12 mouse cellular contexts compared by ENCODE assay signal in genomic region chr1:184644767-184645598, GRCm38 (mm10).
A peak's percentile ranks its signal among the peaks of the same experiment; 100 is the strongest.
DNase-seq lines count a peak whose midpoint lies in the region; ATAC-seq lines count a peak whose summit lies in the region.
"Had no signal": no experiment of that assay in that cellular context is flagged by ENCODE, and none has a peak within 500 bp of the region (broad histone marks: within the 10 kb centered on the region; RNA-seq: fewer than 3 reads in every experiment).

No protein-coding gene starts in this region.

- no peak for DNase-seq in forebrain, embryonic 11.5 days (ENCODE audit: low spot score)
- DNase-seq in forebrain, embryonic 14.5 days (ENCODE audit: low spot score), result no peak
- DNase-seq in limb, embryonic 11.5 days (ENCODE audit: low spot score), result peak; percentile 46
- DNase-seq in urinary bladder, adult 18-20 months (ENCODE audit: low spot score in 2 of 2), result no peak
- DNase-seq in urinary bladder, adult 2 months (ENCODE audit: low spot score), result no peak
- DNase-seq: heart, postnatal 14 days; lung, adult 18-20 months had no signal

- H3K4me1 ChIP-seq in forebrain, embryonic 11.5 days (replicated peaks; ENCODE audit: control insufficient read depth, insufficient read depth, low read length), result no peaks in the 10 kb centered on the region
- H3K4me1 ChIP-seq in forebrain, embryonic 14.5 days (ENCODE audit: control insufficient read depth, insufficient read depth, low read length), result no peaks in the 10 kb centered on the region
- H3K4me1 ChIP-seq in midbrain, embryonic 12.5 days, result no peaks in the 10 kb centered on the region
- H3K4me1 ChIP-seq in midbrain, embryonic 15.5 days, result no peaks in the 10 kb centered on the region
- H3K4me1 ChIP-seq in limb, embryonic 11.5 days (ENCODE audit: control insufficient read depth, insufficient read depth, low read length), result peaks cover 9% of the 10 kb centered on the region
- H3K4me1 ChIP-seq in stomach, embryonic 15.5 days, result 0 out of 2 replicates have a peak, but pooled peaks cover 3% of the 10 kb centered on the region
- H3K4me1 ChIP-seq: forebrain, embryonic 15.5 days had no signal

- H3K9me3 ChIP-seq in forebrain, embryonic 11.5 days (ENCODE audit: control insufficient read depth, low read length), result peaks cover 4% of the 10 kb centered on the region; the same call in 1 of the 2 replicates
- 0 out of 2 replicates have a peak, but pooled peaks cover 5% of the 10 kb centered on the region for H3K9me3 ChIP-seq in forebrain, embryonic 14.5 days (replicated peaks; ENCODE audit: control insufficient read depth, low read length)
- H3K9me3 ChIP-seq in midbrain, embryonic 12.5 days, result no peaks in the 10 kb centered on the region; the same call in 1 of the 2 replicates
- H3K9me3 ChIP-seq in midbrain, embryonic 15.5 days, result 0 out of 2 replicates have a peak, but pooled peaks cover 8% of the 10 kb centered on the region
- no peaks in the 10 kb centered on the region; the same call in 1 of the 2 replicates for H3K9me3 ChIP-seq in limb, embryonic 11.5 days (ENCODE audit: control insufficient read depth, low read length)
- no peaks in the 10 kb centered on the region for H3K9me3 ChIP-seq in stomach, embryonic 15.5 days
- H3K9me3 ChIP-seq: forebrain, embryonic 15.5 days had no signal

- no peak overlapping the region for H3K4me3 ChIP-seq in forebrain, embryonic 11.5 days (ENCODE audit: low read depth, low read length)
- H3K4me3 ChIP-seq in forebrain, embryonic 14.5 days (ENCODE audit: low read depth, low read length), result no peak overlapping the region
- H3K4me3 ChIP-seq in midbrain, embryonic 12.5 days, result no peak overlapping the region
- no peak overlapping the region for H3K4me3 ChIP-seq in midbrain, embryonic 15.5 days
- no peak overlapping the region for H3K4me3 ChIP-seq in limb, embryonic 11.5 days (ENCODE audit: low read depth, low read length)
- no peak overlapping the region for H3K4me3 ChIP-seq in stomach, embryonic 15.5 days (replicated peaks)
- H3K4me3 ChIP-seq: forebrain, embryonic 15.5 days; neural tube, embryonic 12.5 days had no signal

- 63% methylated on average over 9 of the region's 9 CpGs for WGBS in forebrain, embryonic 11.5 days
- 67% methylated on average over 9 of the region's 9 CpGs for WGBS in forebrain, embryonic 14.5 days
- WGBS in midbrain, embryonic 12.5 days, result 50% methylated on average over 9 of the region's 9 CpGs
- WGBS in midbrain, embryonic 15.5 days, result 55% methylated on average over 9 of the region's 9 CpGs
- WGBS in limb, embryonic 11.5 days, result 7% methylated on average over 9 of the region's 9 CpGs
- 23% methylated on average over 9 of the region's 9 CpGs for WGBS in stomach, embryonic 15.5 days

- ATAC-seq in forebrain, embryonic 11.5 days (replicated peaks; ENCODE audit: low FRiP score), result peak; percentile 67; the same call in 1 of the 2 replicates
- ATAC-seq in forebrain, embryonic 14.5 days, result no peak
- ATAC-seq in midbrain, embryonic 12.5 days (ENCODE audit: low FRiP score, low read depth), result no peak
- no peak for ATAC-seq in midbrain, embryonic 15.5 days (replicated peaks)
- peak; percentile 60; the same call in 1 of the 2 replicates for ATAC-seq in limb, embryonic 11.5 days (ENCODE audit: insufficient number of reproducible peaks, low FRiP score, low TSS enrichment, low read depth)
- peak; percentile 96 for ATAC-seq in stomach, embryonic 15.5 days (ENCODE audit: insufficient read depth, low FRiP score, low read depth)
- ATAC-seq: forebrain, embryonic 15.5 days had no signal

- H3K4me2 ChIP-seq in forebrain, embryonic 11.5 days (ENCODE audit: low read depth, low read length, severe bottlenecking), result no peak overlapping the region
- H3K4me2 ChIP-seq in forebrain, embryonic 14.5 days (ENCODE audit: low read length), result no peak overlapping the region
- no peak overlapping the region for H3K4me2 ChIP-seq in midbrain, embryonic 12.5 days (replicated peaks)
- no peak overlapping the region for H3K4me2 ChIP-seq in midbrain, embryonic 15.5 days
- no peak overlapping the region for H3K4me2 ChIP-seq in limb, embryonic 11.5 days (ENCODE audit: low read depth, severe bottlenecking)
- H3K4me2 ChIP-seq in stomach, embryonic 15.5 days, result no peak overlapping the region
- H3K4me2 ChIP-seq: forebrain, embryonic 15.5 days; neural tube, embryonic 12.5 days had no signal

- H3K9ac ChIP-seq in forebrain, embryonic 11.5 days (ENCODE audit: low read length), result no peak overlapping the region
- H3K9ac ChIP-seq in forebrain, embryonic 14.5 days (ENCODE audit: low read length), result no peak overlapping the region
- H3K9ac ChIP-seq in midbrain, embryonic 12.5 days (replicated peaks), result no peak overlapping the region
- H3K9ac ChIP-seq in midbrain, embryonic 15.5 days, result no peak overlapping the region
- no peak overlapping the region for H3K9ac ChIP-seq in limb, embryonic 11.5 days (ENCODE audit: low read length)
- H3K9ac ChIP-seq in stomach, embryonic 15.5 days, result no peak overlapping the region
- H3K9ac ChIP-seq: forebrain, embryonic 15.5 days; neural tube, embryonic 12.5 days had no signal

- no peaks in the 10 kb centered on the region for H3K27me3 ChIP-seq in forebrain, embryonic 11.5 days (ENCODE audit: control insufficient read depth, insufficient read depth, low read length)
- H3K27me3 ChIP-seq in forebrain, embryonic 14.5 days (replicated peaks; ENCODE audit: control insufficient read depth, insufficient read depth, low read length), result no peaks in the 10 kb centered on the region
- H3K27me3 ChIP-seq in midbrain, embryonic 12.5 days, result no peaks in the 10 kb centered on the region
- H3K27me3 ChIP-seq in midbrain, embryonic 15.5 days (replicated peaks), result no peaks in the 10 kb centered on the region
- no peaks in the 10 kb centered on the region for H3K27me3 ChIP-seq in limb, embryonic 11.5 days (ENCODE audit: control insufficient read depth, insufficient read depth, low read length)
- no peaks in the 10 kb centered on the region for H3K27me3 ChIP-seq in stomach, embryonic 15.5 days (replicated peaks)
- H3K27me3 ChIP-seq: forebrain, embryonic 15.5 days; neural tube, embryonic 12.5 days had no signal

- H3K36me3 ChIP-seq in forebrain, embryonic 11.5 days (ENCODE audit: control insufficient read depth, insufficient read depth, low read length), result no peaks in the 10 kb centered on the region
- H3K36me3 ChIP-seq in forebrain, embryonic 14.5 days (ENCODE audit: control insufficient read depth, insufficient read depth, low read length), result no peaks in the 10 kb centered on the region
- no peaks in the 10 kb centered on the region for H3K36me3 ChIP-seq in midbrain, embryonic 12.5 days
- no peaks in the 10 kb centered on the region for H3K36me3 ChIP-seq in midbrain, embryonic 15.5 days (replicated peaks)
- no peaks in the 10 kb centered on the region for H3K36me3 ChIP-seq in limb, embryonic 11.5 days (ENCODE audit: control insufficient read depth, insufficient read depth, low read length)
- H3K36me3 ChIP-seq in stomach, embryonic 15.5 days, result no peaks in the 10 kb centered on the region
- H3K36me3 ChIP-seq: forebrain, embryonic 15.5 days; neural tube, embryonic 12.5 days had no signal

- peak overlapping the region; percentile 18; the same call in 1 of the 2 replicates for H3K27ac ChIP-seq in forebrain, embryonic 11.5 days (ENCODE audit: low read depth, low read length)
- H3K27ac ChIP-seq in forebrain, embryonic 14.5 days (ENCODE audit: low read depth, low read length), result no peak overlapping the region
- 0 out of 2 replicates have a peak overlapping the region, but pooled peaks have one; percentile 16 for H3K27ac ChIP-seq in midbrain, embryonic 12.5 days (replicated peaks)
- H3K27ac ChIP-seq in midbrain, embryonic 15.5 days, result no peak overlapping the region
- no peak overlapping the region for H3K27ac ChIP-seq in limb, embryonic 11.5 days (replicated peaks; ENCODE audit: low read depth, low read length)
- H3K27ac ChIP-seq in stomach, embryonic 15.5 days, result no peak overlapping the region
- H3K27ac ChIP-seq: forebrain, embryonic 15.5 days; neural tube, embryonic 12.5 days had no signal

Comparison
In these comparisons a context has a peak if more than half of its experiments do, and no peak if none do; other contexts are left out.
1. ATAC-seq: peak in forebrain, embryonic 11.5 days (single experiment), limb, embryonic 11.5 days (single experiment) and stomach, embryonic 15.5 days (single experiment); none in forebrain, embryonic 14.5 days (single experiment), midbrain, embryonic 12.5 days (single experiment) and midbrain, embryonic 15.5 days (single experiment).
2. H3K27ac ChIP-seq: peak in forebrain, embryonic 11.5 days (single experiment) and midbrain, embryonic 12.5 days (single experiment); none in forebrain, embryonic 14.5 days (single experiment), midbrain, embryonic 15.5 days (single experiment), limb, embryonic 11.5 days (single experiment) and stomach, embryonic 15.5 days (single experiment).